Mouse (Mus musculus) bone marrow macrophage, adult 2 months (primary cell): ENCODE results near the gene Sphkap. TPM values are rescaled to one million over a fixed set of nuclear protein-coding genes. Genes with fewer than 3 reads are reported as not detected.

Experiments
- H3K27ac ChIP-seq: 2 replicates; pipeline ENCODE4 v1.5.1; 2012; ENCODE audit warnings: low read depth, low read length; ENCODE audit not compliant: insufficient read depth
- H3K4me1 ChIP-seq: 2 replicates; pipeline ENCODE4 v1.6.1; 2012; ENCODE audit warnings: low read length; ENCODE audit not compliant: control insufficient read depth, insufficient read depth
- H3K4me3 ChIP-seq: 2 replicates; pipeline ENCODE4 v1.5.1; 2012; ENCODE audit warnings: mild to moderate bottlenecking, low read length, moderate library complexity; ENCODE audit not compliant: insufficient read depth
- CTCF ChIP-seq: IDR thresholded peaks from 2 replicates; pipeline ENCODE4 v1.5.1; 2012; ENCODE audit warnings: low read depth, mild to moderate bottlenecking, low read length, moderate library complexity
- POLR2A ChIP-seq: IDR thresholded peaks from 2 replicates; pipeline ENCODE4 v1.6.1; 2012; ENCODE audit warnings: mild to moderate bottlenecking, low read depth, low read length, borderline replicate concordance
- polyA plus RNA-seq: library from polyadenylated mRNA; stranded (reverse); fragments of >200 nt; gene quantifications from 2 replicates; pipeline ENCODE4 v1.2.4, GENCODE M21; 2012; ENCODE audit not compliant: missing spikeins, insufficient read depth, insufficient read length

Gene Sphkap
- polyA plus RNA-seq, 1 experiment, result not detected

- H3K27ac ChIP-seq, result no peak overlapping the region
- TF ChIP-seq POLR2A (no peak), CTCF (no peak)
- H3K4me3 ChIP-seq, result no peak overlapping the region
- no peaks in the 10 kb centered on the region for H3K4me1 ChIP-seq
Observed at GRCm38 (mm10) chr1:83209981-83210380, 198.0 kb downstream of the Sphkap start.

Other genes with a start within 250 kb of the Sphkap start
- gene Daw1, start 248.4 kb downstream of the Sphkap start, polyA plus RNA-seq, result not detected in 2 replicates